Mouse (Mus musculus): ENCODE measurements around the gene Rhbdd2. TPM values are rescaled to one million over a fixed set of nuclear protein-coding genes. Genes with fewer than 3 reads are reported as not detected.

Rhbdd2 gene
- polyA plus RNA-seq, 1 experiment: 36.5 TPM

DNA sequence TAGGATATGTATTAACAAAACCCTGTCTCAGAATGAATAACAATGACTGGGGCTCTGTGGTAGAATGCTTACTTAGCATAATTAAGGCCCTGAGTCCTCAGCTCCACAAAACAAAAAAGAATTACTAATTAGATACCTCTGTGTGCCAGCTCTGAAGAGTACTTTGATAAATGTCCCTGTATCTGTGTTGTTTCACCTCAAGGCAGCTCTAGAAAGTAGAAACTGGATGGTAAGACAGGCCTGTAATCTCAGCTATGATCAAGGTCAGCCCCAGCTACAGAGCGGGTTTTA is 11.1 kb downstream of the Rhbdd2 start:
- TF ChIP-seq POLR2A (IDR thresholded peaks at IDR 0.05; ENCODE audit: control insufficient read depth, extremely low read depth, insufficient read depth, low read length, poor library complexity): no peak
- TF ChIP-seq CTCF (IDR thresholded peaks at IDR 0.05; ENCODE audit: borderline replicate concordance, control insufficient read depth, extremely low read depth, insufficient read depth, low read length, poor library complexity): no peak
- H3K27ac ChIP-seq (ENCODE audit: control insufficient read depth, insufficient read depth, low read length): no peak overlapping the region
- no peaks in the 10 kb centered on the region for H3K36me3 ChIP-seq (ENCODE audit: control insufficient read depth, insufficient read depth, low read length)
- no peak overlapping the region for H3K4me3 ChIP-seq (ENCODE audit: control insufficient read depth, insufficient read depth, low read length)
- no peaks in the 10 kb centered on the region for H3K27me3 ChIP-seq (ENCODE audit: control insufficient read depth, insufficient read depth, low read length)
- peaks cover 9% of the 10 kb centered on the region for H3K4me1 ChIP-seq (replicated peaks; ENCODE audit: control insufficient read depth, insufficient read depth, low read length)
- no peak for DNase-seq
- WGBS: 100% methylated on average over 1 of the region's 1 CpGs

DNA sequence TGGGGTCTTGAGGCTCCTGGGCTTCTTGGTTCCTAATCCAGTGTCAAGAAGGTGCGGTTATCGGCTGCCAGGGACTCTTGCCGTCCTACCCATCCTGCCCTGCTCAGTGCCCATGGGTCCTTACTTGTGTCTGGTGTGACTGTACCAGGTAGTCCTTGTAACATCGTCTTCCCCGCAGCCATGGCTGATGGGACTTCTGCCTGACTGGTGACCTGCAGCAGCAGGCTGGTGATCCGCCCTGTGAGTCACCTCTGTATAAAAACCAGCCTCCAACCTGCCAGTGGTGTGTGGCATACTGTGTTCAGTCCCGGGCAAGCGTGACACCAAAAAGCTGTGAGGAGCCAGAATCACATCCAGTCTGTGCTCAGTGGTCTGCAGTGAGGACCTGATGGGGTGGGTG is 11.5 kb downstream of the Rhbdd2 start:
- peaks cover 12% of the 10 kb centered on the region for H3K4me1 ChIP-seq (replicated peaks; ENCODE audit: control insufficient read depth, insufficient read depth, low read length)
- no peak for DNase-seq
- no peaks in the 10 kb centered on the region for H3K27me3 ChIP-seq (ENCODE audit: control insufficient read depth, insufficient read depth, low read length)
- H3K36me3 ChIP-seq (ENCODE audit: control insufficient read depth, insufficient read depth, low read length): no peaks in the 10 kb centered on the region
- no peak overlapping the region for H3K4me3 ChIP-seq (ENCODE audit: control insufficient read depth, insufficient read depth, low read length)
- WGBS: 97% methylated on average over 8 of the region's 8 CpGs
- H3K27ac ChIP-seq (ENCODE audit: control insufficient read depth, insufficient read depth, low read length): no peak overlapping the region
- TF ChIP-seq POLR2A (IDR thresholded peaks at IDR 0.05; ENCODE audit: control insufficient read depth, extremely low read depth, insufficient read depth, low read length, poor library complexity) (no peak), CTCF (IDR thresholded peaks at IDR 0.05; ENCODE audit: borderline replicate concordance, control insufficient read depth, extremely low read depth, insufficient read depth, low read length, poor library complexity) (no peak)

DNA sequence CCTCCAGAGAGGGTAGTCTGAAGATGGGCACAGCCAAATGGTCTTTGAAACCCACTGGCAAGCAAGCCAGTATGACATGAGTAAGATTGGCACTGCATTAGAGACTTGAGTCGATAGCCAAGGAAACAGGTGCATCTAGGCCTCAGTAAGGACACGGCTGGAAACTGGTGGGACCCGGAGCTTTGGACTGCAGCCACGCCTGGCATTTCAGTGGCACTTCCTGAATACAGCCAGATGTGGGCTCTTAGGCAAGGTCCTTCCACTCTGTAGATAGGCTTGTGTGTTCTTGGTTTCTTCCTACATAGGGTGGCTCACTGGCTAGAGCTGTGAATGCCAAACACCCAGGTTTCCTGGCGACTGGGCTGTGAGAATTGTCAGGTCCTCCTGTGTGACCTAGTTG is 12.9 kb downstream of the Rhbdd2 start:
- H3K4me1 ChIP-seq (replicated peaks; ENCODE audit: control insufficient read depth, insufficient read depth, low read length): peaks cover 9% of the 10 kb centered on the region
- WGBS: 87% methylated on average over 5 of the region's 5 CpGs
- TF ChIP-seq CTCF (IDR thresholded peaks at IDR 0.05; ENCODE audit: borderline replicate concordance, control insufficient read depth, extremely low read depth, insufficient read depth, low read length, poor library complexity): no peak
- H3K27ac ChIP-seq (ENCODE audit: control insufficient read depth, insufficient read depth, low read length): no peak overlapping the region
- H3K4me3 ChIP-seq (ENCODE audit: control insufficient read depth, insufficient read depth, low read length): no peak overlapping the region
- DNase-seq: no peak
- no peaks in the 10 kb centered on the region for H3K36me3 ChIP-seq (ENCODE audit: control insufficient read depth, insufficient read depth, low read length)
- H3K27me3 ChIP-seq (ENCODE audit: control insufficient read depth, insufficient read depth, low read length): no peaks in the 10 kb centered on the region

DNA sequence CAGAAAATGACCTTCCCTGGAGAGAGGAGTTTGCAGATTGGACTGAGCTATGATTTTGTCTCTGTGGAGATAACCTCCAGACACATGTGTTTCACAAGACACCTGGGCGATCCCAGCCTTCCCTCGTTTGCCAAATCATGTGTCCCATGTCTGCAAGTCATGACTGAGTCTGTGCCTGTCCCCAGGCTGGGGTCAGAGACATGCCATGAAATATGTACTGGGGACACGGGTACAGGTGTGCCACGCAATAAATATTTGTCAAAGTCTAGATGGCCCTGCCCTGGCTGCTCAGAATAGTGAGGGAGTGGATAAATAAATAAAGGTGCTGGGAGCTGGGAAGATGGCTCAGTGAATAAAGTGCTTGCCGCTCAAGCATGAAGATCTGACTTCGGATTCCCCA is 13.6 kb downstream of the Rhbdd2 start:
- 93% methylated on average over 6 of the region's 6 CpGs for WGBS
- H3K27ac ChIP-seq (ENCODE audit: control insufficient read depth, insufficient read depth, low read length): no peak overlapping the region
- no peak overlapping the region for H3K4me3 ChIP-seq (ENCODE audit: control insufficient read depth, insufficient read depth, low read length)
- TF ChIP-seq CTCF (IDR thresholded peaks at IDR 0.05; ENCODE audit: borderline replicate concordance, control insufficient read depth, extremely low read depth, insufficient read depth, low read length, poor library complexity): no peak
- TF ChIP-seq POLR2A (IDR thresholded peaks at IDR 0.05; ENCODE audit: control insufficient read depth, extremely low read depth, insufficient read depth, low read length, poor library complexity): no peak
- H3K4me1 ChIP-seq (replicated peaks; ENCODE audit: control insufficient read depth, insufficient read depth, low read length): peaks cover 8% of the 10 kb centered on the region
- H3K27me3 ChIP-seq (ENCODE audit: control insufficient read depth, insufficient read depth, low read length): no peaks in the 10 kb centered on the region
- H3K36me3 ChIP-seq (ENCODE audit: control insufficient read depth, insufficient read depth, low read length): no peaks in the 10 kb centered on the region
- no peak for DNase-seq

DNA sequence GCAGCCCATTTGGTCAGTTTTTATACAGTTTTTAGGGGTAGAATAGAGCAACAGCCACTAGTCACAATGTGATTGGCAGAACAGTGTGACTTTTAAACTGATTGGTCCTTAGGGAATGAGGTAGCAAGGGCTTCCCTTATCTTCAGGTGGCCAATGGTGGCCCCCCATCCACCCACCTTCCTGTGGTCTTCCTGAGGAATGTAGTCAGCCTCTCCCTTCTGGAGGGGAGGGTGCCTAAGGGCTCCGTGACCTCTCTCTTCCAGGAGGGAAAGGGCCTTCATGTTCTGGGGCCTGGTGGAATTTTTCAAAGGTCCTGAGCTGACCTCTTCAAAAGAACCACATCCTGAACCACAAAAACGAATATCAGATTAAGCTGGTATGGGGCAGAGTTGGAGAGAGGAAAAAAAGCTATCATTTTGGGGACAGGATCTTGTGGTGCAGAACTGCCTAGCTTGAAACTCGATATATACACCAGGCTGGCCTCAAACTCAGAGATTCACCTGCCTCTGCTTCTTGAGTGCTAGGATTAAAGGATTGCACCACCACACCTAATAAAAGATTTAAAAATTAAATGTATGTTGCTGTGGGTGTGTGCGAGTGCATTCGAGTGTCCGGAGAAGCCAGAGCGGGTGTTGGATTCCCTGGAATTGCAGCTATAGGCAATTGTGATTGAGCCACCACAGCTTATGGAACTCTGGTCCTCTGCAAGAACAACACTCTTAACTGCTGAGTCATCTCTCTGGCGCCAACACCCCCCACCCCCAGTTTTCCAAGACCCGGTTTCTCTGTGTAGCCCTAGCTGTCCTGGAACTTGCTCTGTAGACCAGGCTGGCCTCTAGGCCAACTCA is 16.3 kb downstream of the Rhbdd2 start:
- Histone ChIP-seq H3K27me3 (ENCODE audit: control insufficient read depth, insufficient read depth, low read length) (no peaks in the 10 kb centered on the region), H3K36me3 (ENCODE audit: control insufficient read depth, insufficient read depth, low read length) (no peaks in the 10 kb centered on the region), H3K4me3 (ENCODE audit: control insufficient read depth, insufficient read depth, low read length) (no peak overlapping the region), H3K27ac (ENCODE audit: control insufficient read depth, insufficient read depth, low read length) (no peak overlapping the region), H3K4me1 (replicated peaks; ENCODE audit: control insufficient read depth, insufficient read depth, low read length) (peaks cover 8% of the 10 kb centered on the region)
- TF ChIP-seq CTCF (IDR thresholded peaks at IDR 0.05; ENCODE audit: borderline replicate concordance, control insufficient read depth, extremely low read depth, insufficient read depth, low read length, poor library complexity): no peak
- TF ChIP-seq POLR2A (IDR thresholded peaks at IDR 0.05; ENCODE audit: control insufficient read depth, extremely low read depth, insufficient read depth, low read length, poor library complexity): no peak
- DNase-seq: no peak
- 49% methylated on average over 9 of the region's 9 CpGs for WGBS

- Histone ChIP-seq H3K27ac (ENCODE audit: control insufficient read depth, insufficient read depth, low read length) (no peak overlapping the region), H3K4me1 (replicated peaks; ENCODE audit: control insufficient read depth, insufficient read depth, low read length) (peaks cover 8% of the 10 kb centered on the region), H3K36me3 (ENCODE audit: control insufficient read depth, insufficient read depth, low read length) (no peaks in the 10 kb centered on the region), H3K4me3 (ENCODE audit: control insufficient read depth, insufficient read depth, low read length) (no peak overlapping the region), H3K27me3 (ENCODE audit: control insufficient read depth, insufficient read depth, low read length) (no peaks in the 10 kb centered on the region)
- WGBS: 95% methylated on average over 1 of the region's 1 CpGs
- DNase-seq: no peak
- TF ChIP-seq POLR2A (IDR thresholded peaks at IDR 0.05; ENCODE audit: control insufficient read depth, extremely low read depth, insufficient read depth, low read length, poor library complexity): no peak
- TF ChIP-seq CTCF (IDR thresholded peaks at IDR 0.05; ENCODE audit: borderline replicate concordance, control insufficient read depth, extremely low read depth, insufficient read depth, low read length, poor library complexity): no peak
Measured at GRCm38 (mm10) chr5:135649309-135649633, 16.9 kb downstream of the Rhbdd2 start.

GRCm38 (mm10) chr5:135651536-135651935 is 19.1 kb downstream of the Rhbdd2 start:
- TF ChIP-seq CTCF (IDR thresholded peaks at IDR 0.05; ENCODE audit: borderline replicate concordance, control insufficient read depth, extremely low read depth, insufficient read depth, low read length, poor library complexity) (no peak), POLR2A (IDR thresholded peaks at IDR 0.05; ENCODE audit: control insufficient read depth, extremely low read depth, insufficient read depth, low read length, poor library complexity) (no peak)
- 94% methylated on average over 3 of the region's 3 CpGs for WGBS

More at GRCm38 (mm10) chr5:135651536-135651935, 19.1 kb downstream of the Rhbdd2 start:
- Histone ChIP-seq H3K36me3 (ENCODE audit: control insufficient read depth, insufficient read depth, low read length) (no peaks in the 10 kb centered on the region), H3K27ac (ENCODE audit: control insufficient read depth, insufficient read depth, low read length) (no peak overlapping the region), H3K4me1 (replicated peaks; ENCODE audit: control insufficient read depth, insufficient read depth, low read length) (peaks cover 8% of the 10 kb centered on the region), H3K27me3 (ENCODE audit: control insufficient read depth, insufficient read depth, low read length) (no peaks in the 10 kb centered on the region), H3K4me3 (ENCODE audit: control insufficient read depth, insufficient read depth, low read length) (no peak overlapping the region)
- DNase-seq: no peak
